19 mouse cellular contexts compared by ENCODE assay signal in the genomic region with DNA sequence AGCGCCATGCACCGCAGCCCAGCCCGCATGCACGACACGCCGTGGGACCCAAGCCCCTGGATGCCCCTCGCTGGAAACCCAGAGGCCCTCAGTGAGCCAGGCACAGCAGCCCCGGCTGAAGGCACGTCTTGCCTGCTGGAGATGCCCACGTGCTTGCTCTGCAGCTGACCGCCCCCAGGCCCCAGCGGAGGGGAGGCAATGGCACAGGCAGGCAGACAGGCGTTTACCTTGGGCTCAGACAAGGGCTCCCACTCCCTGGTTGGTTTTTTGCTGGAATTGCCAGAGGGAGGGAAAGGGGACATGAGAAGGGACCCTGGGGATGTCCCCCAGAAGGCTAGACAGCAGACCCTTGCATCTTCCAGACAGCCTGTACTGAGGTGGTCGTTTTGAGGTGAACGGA.
"Had no signal": no experiment of that assay in that cellular context is flagged by ENCODE, and none has a peak within 500 bp of the region (broad histone marks: within the 10 kb centered on the region; RNA-seq: fewer than 3 reads in every experiment).

No protein-coding gene starts in this region.

- H3K9me3 ChIP-seq: liver, embryonic 13.5 days; megakaryocyte, embryonic 14.5 days; midbrain, embryonic 15.5 days; neural tube, embryonic 12.5 days; neural tube, embryonic 15.5 days had no signal

- H3K4me1 ChIP-seq: midbrain, embryonic 15.5 days; neural tube, embryonic 12.5 days had no signal

- H3K27me3 ChIP-seq: liver, embryonic 13.5 days; megakaryocyte, embryonic 14.5 days; midbrain, embryonic 15.5 days; neural tube, embryonic 12.5 days; neural tube, embryonic 15.5 days had no signal

- H3K9ac ChIP-seq: liver, embryonic 13.5 days; lung, embryonic 14.5 days; midbrain, embryonic 15.5 days; neural tube, embryonic 12.5 days; neural tube, embryonic 15.5 days had no signal

- H3K4me2 ChIP-seq: liver, embryonic 13.5 days; lung, embryonic 14.5 days; midbrain, embryonic 11.5 days; midbrain, embryonic 15.5 days; neural tube, embryonic 12.5 days; neural tube, embryonic 15.5 days had no signal

- H3K27ac ChIP-seq: liver, embryonic 13.5 days; midbrain, embryonic 15.5 days; neural tube, embryonic 12.5 days; neural tube, embryonic 15.5 days; stomach, postnatal 0 days had no signal

- H3K4me3 ChIP-seq: liver, embryonic 13.5 days; megakaryocyte, embryonic 14.5 days; midbrain, embryonic 15.5 days; neural tube, embryonic 12.5 days; neural tube, embryonic 15.5 days had no signal

- DNase-seq: kidney, adult 18-20 months; kidney, postnatal 14 days; left cerebral cortex, postnatal 4 days; liver, embryonic 13.5 days; lung, embryonic 14.5 days; lung, postnatal 36 days; right cerebral cortex, adult 18-20 months; right cerebral cortex, postnatal 14 days; right cerebral cortex, postnatal 4 days; thymus, adult 2 months; thymus, postnatal 14 days had no signal

- ATAC-seq: intestine, embryonic 16.5 days; lung, postnatal 0 days; midbrain, embryonic 15.5 days had no signal
